Mouse (Mus musculus) left cerebral cortex, postnatal 14 days (tissue): ENCODE measurements at regions not wholly inside any gene's neighbourhood (a gene's known extent, or its start where the extent isn't known, plus 50 kb on each side); places are given as distances from the start of the nearest gene placed in this dataset.

Experiments
- DNase-seq, 2 experiments: peaks; one replicate each; pipeline ENCODE4 v3.0.0; 2021 to 2022; ENCODE audit warnings: low spot score in 2 of 2, mixed read lengths in 1 of 2
- intact Hi-C: fragments of 180-260 bp; cut with DNase I; formaldehyde crosslinking; loops from one replicate; pipeline ENCODE4 v1.15.1; 2025

- DNase-seq: peak in 1 of 2 experiments; percentile 18
- intact Hi-C loops: no loop called here
Measured at GRCm38 (mm10) chr5:73729646-73730045, 78.5 kb downstream of the Spata18 start.

- intact Hi-C loops: no loop called here
- DNase-seq: no peak
Measured at GRCm38 (mm10) chr5:73731423-73731822, 80.2 kb downstream of the Spata18 start.

- no peak for DNase-seq
- intact Hi-C loops: no loop called here
Measured at GRCm38 (mm10) chr5:73731991-73732565, 80.9 kb downstream of the Spata18 start.

GRCm38 (mm10) chr5:73740766-73741165 is 89.6 kb downstream of the Spata18 start:
- DNase-seq: no peak
- intact Hi-C loops: no loop called here

- intact Hi-C loops: no loop called here
- DNase-seq: no peak
Measured at GRCm38 (mm10) chr5:73741441-73741840, 90.3 kb downstream of the Spata18 start.

GRCm38 (mm10) chr5:73743953-73744352 is 92.8 kb downstream of the Spata18 start:
- intact Hi-C loops: no loop called here
- DNase-seq: no peak

- intact Hi-C loops: loop anchor here (5.0 kb wide), 1 partner anchor 62 kb away; no protein-coding TSS in a partner anchor
- no peak for DNase-seq
Measured at GRCm38 (mm10) chr5:73749791-73750190, 98.6 kb downstream of the Spata18 start.

- no peak for DNase-seq
- intact Hi-C loops: loop anchor here (5.0 kb wide), 1 partner anchor 65 kb away; no protein-coding TSS in a partner anchor
Measured at GRCm38 (mm10) chr5:73752225-73752644, 101.1 kb downstream of the Spata18 start.

- intact Hi-C loops: loop anchor here (5.0 kb wide), 1 partner anchor 67 kb away; no protein-coding TSS in a partner anchor
- DNase-seq: no peak
Measured at GRCm38 (mm10) chr5:73753827-73754226, 102.6 kb downstream of the Spata18 start.

- intact Hi-C loops: no loop called here
- no peak for DNase-seq
Measured at GRCm38 (mm10) chr5:73758534-73758933, 107.4 kb downstream of the Spata18 start.

- intact Hi-C loops: loop anchor here (2.0 to 10.0 kb wide), 3 partner anchors 91 to 1396 kb away; no protein-coding TSS in a partner anchor
- no peak for DNase-seq
Measured at GRCm38 (mm10) chr5:73761236-73761635, 110.1 kb downstream of the Spata18 start.

GRCm38 (mm10) chr5:73761709-73762108 is 110.5 kb downstream of the Spata18 start:
- intact Hi-C loops: loop anchor here (2.0 to 10.0 kb wide), 3 partner anchors 91 to 1395 kb away; no protein-coding TSS in a partner anchor
- DNase-seq: peak; percentile 73 to 79

- no peak for DNase-seq
- intact Hi-C loops: loop anchor here (5.0 to 10.0 kb wide), 2 partner anchors 88 to 521 kb away; no protein-coding TSS in a partner anchor
Measured at GRCm38 (mm10) chr5:73764226-73764625, 113.0 kb downstream of the Spata18 start.

GRCm38 (mm10) chr5:73765466-73765865 is 114.3 kb downstream of the Spata18 start:
- no peak for DNase-seq
- intact Hi-C loops: loop anchor here (10.0 kb wide), 1 partner anchor 519 kb away; no protein-coding TSS in a partner anchor

- intact Hi-C loops: loop anchor here (10.0 kb wide), 1 partner anchor 517 kb away; no protein-coding TSS in a partner anchor
- no peak for DNase-seq
Measured at GRCm38 (mm10) chr5:73768253-73768652, 117.1 kb downstream of the Spata18 start.

GRCm38 (mm10) chr5:73775775-73776548 is 124.8 kb downstream of the Spata18 start:
- DNase-seq: no peak
- intact Hi-C loops: no loop called here

GRCm38 (mm10) chr5:73777282-73777921 is 126.2 kb downstream of the Spata18 start:
- DNase-seq: no peak
- intact Hi-C loops: no loop called here

- no peak for DNase-seq
- intact Hi-C loops: no loop called here
Measured at GRCm38 (mm10) chr5:73781190-73781940, 130.2 kb downstream of the Spata18 start.
